Mouse (Mus musculus) CD8-positive naive resting alpha-beta T cell, adult 57 days (primary cell): ENCODE measurements around the gene Zfyve27. TPM values are rescaled to one million over a fixed set of nuclear protein-coding genes. Genes with fewer than 3 reads are reported as not detected.

ENCODE experiments used
- total RNA-seq: library from RNA; stranded (reverse); gene quantifications from one replicate; pipeline ENCODE4 v1.2.4, GENCODE M21; 2023

Gene Zfyve27
- 82.2 TPM for total RNA-seq

DNA sequence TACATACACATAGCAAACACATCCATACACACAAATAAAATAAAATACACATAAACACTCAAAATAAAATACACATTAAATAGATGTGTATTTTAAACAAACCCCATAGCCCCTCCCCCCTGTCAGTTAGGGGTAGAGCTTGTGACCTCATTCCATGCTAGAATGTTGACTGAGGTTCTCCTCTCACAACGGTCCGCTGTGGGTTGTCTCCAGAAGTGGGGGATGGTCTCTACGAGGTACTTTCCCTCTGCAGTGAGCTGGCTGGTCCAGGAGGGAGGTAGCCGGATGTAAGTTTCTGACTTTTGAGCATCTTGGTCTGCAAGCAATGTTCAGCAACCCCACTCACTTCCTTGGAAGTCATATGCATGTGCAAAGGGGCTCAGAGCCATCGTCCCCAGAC lies at the start of gene Zfyve27:
TSS of gene Zfyve27 (plus strand) at position 188 of the 400 bp plus-strand sequence.

DNA sequence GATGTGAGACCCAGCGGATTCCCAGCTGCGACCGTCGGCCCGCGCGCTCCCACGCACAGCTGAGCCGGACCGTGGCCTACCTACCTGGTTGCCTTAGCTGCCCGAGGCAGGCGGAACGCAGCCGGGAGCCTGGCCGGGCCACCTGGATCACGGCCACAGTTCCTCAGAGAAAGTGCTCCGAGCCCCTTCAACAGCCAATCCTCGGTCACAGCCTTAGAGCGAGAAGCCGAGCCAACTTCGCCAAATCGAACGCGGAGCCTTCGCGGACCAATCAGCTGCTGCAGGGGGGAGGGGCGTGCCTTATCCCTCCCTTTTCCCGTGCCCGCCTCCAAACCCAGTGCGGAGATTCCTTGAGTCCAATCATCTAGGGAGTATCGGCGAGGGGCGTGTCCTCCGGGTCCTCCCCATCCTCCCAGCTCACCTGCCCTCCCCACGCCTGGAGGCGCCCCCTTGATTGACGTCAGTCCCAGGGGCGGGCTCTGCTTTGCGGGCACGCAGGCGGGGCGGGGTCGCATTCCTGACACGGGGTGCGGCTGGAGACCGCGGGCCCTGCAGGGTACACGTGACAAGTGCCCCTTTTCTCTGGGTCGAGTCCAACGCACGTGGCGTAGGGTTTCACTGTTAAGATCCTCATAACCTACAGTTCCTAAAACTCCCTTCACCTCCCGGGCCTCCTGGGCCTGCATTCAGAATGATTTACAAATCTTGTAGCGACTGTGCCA lies 34.8 kb upstream of the Zfyve27 start, which contains the start of gene Avpi1:
TSS of gene Avpi1 (minus strand) at position 273 of the 722 bp plus-strand sequence.

GRCm38 (mm10) chr19:42147170-42147768 lies 16.5 kb upstream of the Zfyve27 start, which contains the start of gene Marveld1:
Marveld1 (plus strand) TSS chr19:42147400.

DNA sequence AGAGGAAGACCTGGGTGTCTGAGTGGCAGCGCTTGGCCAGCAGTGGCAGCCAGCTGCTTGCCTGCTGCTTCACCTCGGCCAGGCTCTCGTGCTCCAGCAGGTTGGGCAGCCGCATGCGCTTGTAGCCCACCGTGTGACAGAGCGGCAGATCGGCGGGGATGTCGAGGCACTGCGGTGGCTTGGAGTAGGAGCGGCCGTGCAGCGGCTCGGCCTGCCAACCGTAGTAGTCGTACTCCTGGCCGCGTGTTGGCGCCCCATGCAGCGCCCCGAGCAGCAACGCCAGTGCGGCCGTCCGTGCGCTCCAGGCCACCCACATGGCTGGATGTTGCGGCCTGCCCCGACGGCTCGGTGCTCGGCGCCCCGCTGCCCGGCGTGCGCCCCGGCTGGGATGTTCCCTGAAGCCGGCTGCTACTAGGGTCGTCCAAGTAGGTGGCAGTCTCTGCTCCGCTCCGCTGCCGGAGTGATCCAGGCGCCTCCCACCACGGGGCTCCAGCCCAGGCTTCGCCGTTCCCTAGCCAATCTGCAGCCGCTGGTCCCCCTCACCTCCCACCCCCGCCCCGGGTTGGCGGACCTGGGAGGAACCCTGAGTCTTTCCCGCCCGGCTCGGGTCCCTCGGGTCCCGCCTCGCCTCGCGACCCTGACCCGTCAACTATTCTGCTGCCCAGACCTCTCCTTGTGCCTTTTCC lies 38.1 kb downstream of the Zfyve27 start, which contains the start of gene Sfrp5:
TSS of gene Sfrp5 (minus strand) at position 557 of the 686 bp plus-strand sequence.

Other genes starting within 250 kb of the Zfyve27 start
- 36.5 TPM for gene Exosc1, start 230.5 kb upstream of the Zfyve27 start, total RNA-seq
- gene Zdhhc16, start 230.5 kb upstream of the Zfyve27 start, total RNA-seq = 24.0 TPM
- gene Mms19, start 182.8 kb upstream of the Zfyve27 start, total RNA-seq = 112 TPM
- gene Ubtd1, start 182.2 kb upstream of the Zfyve27 start, total RNA-seq = 11.9 TPM
- not detected for gene Ankrd2, start 128.0 kb upstream of the Zfyve27 start, total RNA-seq
- not detected for gene Hoga1, start 118.3 kb upstream of the Zfyve27 start, total RNA-seq
- gene 4933411K16Rik, start 111.7 kb upstream of the Zfyve27 start, total RNA-seq = not detected
- gene Morn4, start 77.6 kb upstream of the Zfyve27 start, total RNA-seq = not detected
- 49.5 TPM for gene Pi4k2a, start 73.5 kb upstream of the Zfyve27 start, total RNA-seq
- gene Avpi1, start 34.9 kb upstream of the Zfyve27 start, total RNA-seq = 7.1 TPM
- gene Marveld1, start 16.6 kb upstream of the Zfyve27 start, total RNA-seq = 19.4 TPM
- gene Sfrp5, start 38.3 kb downstream of the Zfyve27 start, total RNA-seq = not detected
- not detected for gene Golga7b, start 83.6 kb downstream of the Zfyve27 start, total RNA-seq